Mouse (Mus musculus) heart, postnatal 0 days (tissue): ENCODE measurements around the gene Rpn1. TPM values are rescaled to one million over a fixed set of nuclear protein-coding genes. Genes with fewer than 3 reads are reported as not detected.

Experiments
- ATAC-seq: fragments of 200-750 bp; cut with Nextera tagmentation; 2 replicates; pipeline ENCODE4 v1.8.0; 2017; ENCODE audit warnings: low read depth, moderate number of reproducible peaks, moderate library complexity; ENCODE audit not compliant: insufficient read depth
- DNase-seq: peaks from one replicate; pipeline ENCODE4 v3.0.0-alpha.2; 2016; ENCODE audit warnings: low spot score
- H3K27ac ChIP-seq: fragments of 300-500 bp; sonication (generic); 2 replicates; pipeline ENCODE4 v1.5.1; 2014; ENCODE audit warnings: low read depth, mild to moderate bottlenecking
- H3K27me3 ChIP-seq: fragments of 300-500 bp; sonication (generic); 2 replicates; pipeline ENCODE4 v1.6.1; 2014; ENCODE audit warnings: low read length, mixed read lengths; ENCODE audit not compliant: control insufficient read depth, insufficient read depth
- H3K36me3 ChIP-seq: fragments of 300-500 bp; sonication (generic); replicated peaks from 2 replicates; pipeline ENCODE4 v1.6.1; 2014; ENCODE audit warnings: low read length, mixed read lengths; ENCODE audit not compliant: control insufficient read depth, insufficient read depth
- H3K4me1 ChIP-seq: fragments of 300-500 bp; sonication (generic); 2 replicates; pipeline ENCODE4 v1.6.1; 2014; ENCODE audit warnings: antibody characterized with exemption; ENCODE audit not compliant: control insufficient read depth, insufficient read depth
- H3K4me2 ChIP-seq: fragments of 300-500 bp; sonication (generic); 2 replicates; pipeline ENCODE4 v1.6.1; 2014; ENCODE audit warnings: low read depth, mild to moderate bottlenecking, low read length, moderate library complexity
- H3K4me3 ChIP-seq: fragments of 300-500 bp; sonication (generic); 2 replicates; pipeline ENCODE4 v1.5.1; 2014; ENCODE audit warnings: low read depth, low read length
- H3K9ac ChIP-seq: fragments of 300-500 bp; sonication (generic); replicated peaks from 2 replicates; pipeline ENCODE4 v1.6.1; 2014; ENCODE audit warnings: low read depth, low read length, mixed read lengths
- H3K9me3 ChIP-seq: fragments of 300-500 bp; sonication (generic); replicated peaks from 2 replicates; pipeline ENCODE4 v1.6.1; 2016; ENCODE audit warnings: low read length; ENCODE audit not compliant: control insufficient read depth
- CTCF ChIP-seq: IDR thresholded peaks from 2 replicates; pipeline ENCODE4 v1.5.1; 2016; ENCODE audit warnings: antibody characterized with exemption, control low read depth, low read depth
- EP300 ChIP-seq: IDR thresholded peaks from 2 replicates; pipeline ENCODE4 v1.6.1; 2016; ENCODE audit warnings: antibody characterized with exemption, low read depth
- WGBS: fragments of 180-500 bp; shearing (Covaris S2); extraction: QIAGEN DNeasy Blood & Tissue Kit; methylation state at CpG from one replicate; pipeline ENCODE4 v1.1.7; 2014; 5-methylcytosine and 5-hydroxymethylcytosine counted together
- polyA plus RNA-seq: library from polyadenylated mRNA; unstranded; fragments of >200 nt; fragmentation: Nextera tagmentation; extraction: Ambion mirVana; gene quantifications from 2 replicates; pipeline ENCODE4 v1.2.1, GENCODE M21; 2015
- total RNA-seq: library from RNA; depleted of rRNA; stranded (reverse); fragments of >200 nt; gene quantifications from 2 replicates; pipeline ENCODE4 v1.2.3, GENCODE M21; 2014; ENCODE audit warnings: low replicate concordance

Rpn1 gene
- total and polyA plus RNA-seq, 2 experiments from 2014 or later, result 99.0 to 133 TPM

DNA sequence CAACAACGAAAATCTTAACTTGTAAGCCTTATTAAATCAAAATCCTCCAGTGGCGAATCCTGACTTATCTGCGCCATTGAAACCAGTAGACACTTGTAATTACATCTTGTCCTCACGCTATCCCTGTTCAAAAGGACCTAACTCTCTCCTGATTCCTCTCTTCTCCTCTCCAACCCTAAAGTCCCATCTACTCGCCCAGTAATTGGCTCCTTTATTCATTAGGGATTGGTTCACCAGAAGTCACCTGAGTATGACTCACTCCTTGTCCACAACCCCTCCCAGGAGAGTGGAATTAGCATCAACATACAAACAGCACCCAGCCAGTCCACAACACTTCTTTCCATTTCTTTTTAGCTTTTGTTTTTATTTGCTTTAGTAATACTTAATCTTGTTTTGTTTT lies 24.4 kb upstream of the Rpn1 start:
- H3K27ac ChIP-seq, result no peak overlapping the region
- ATAC-seq (no peak), DNase-seq (no peak)
- no peak overlapping the region for H3K9ac ChIP-seq
- H3K4me1 ChIP-seq, result peaks cover 1% of the 10 kb centered on the region; the same call in 1 of the 2 replicates
- H3K4me3 ChIP-seq, result no peak overlapping the region
- no peak for TF ChIP-seq EP300
- no peak for TF ChIP-seq CTCF
- no peaks in the 10 kb centered on the region for H3K36me3 ChIP-seq
- 71% methylated on average over 5 of the region's 5 CpGs for WGBS
- H3K27me3 ChIP-seq, result no peaks in the 10 kb centered on the region
- no peak overlapping the region for H3K4me2 ChIP-seq
- no peaks in the 10 kb centered on the region for H3K9me3 ChIP-seq

DNA sequence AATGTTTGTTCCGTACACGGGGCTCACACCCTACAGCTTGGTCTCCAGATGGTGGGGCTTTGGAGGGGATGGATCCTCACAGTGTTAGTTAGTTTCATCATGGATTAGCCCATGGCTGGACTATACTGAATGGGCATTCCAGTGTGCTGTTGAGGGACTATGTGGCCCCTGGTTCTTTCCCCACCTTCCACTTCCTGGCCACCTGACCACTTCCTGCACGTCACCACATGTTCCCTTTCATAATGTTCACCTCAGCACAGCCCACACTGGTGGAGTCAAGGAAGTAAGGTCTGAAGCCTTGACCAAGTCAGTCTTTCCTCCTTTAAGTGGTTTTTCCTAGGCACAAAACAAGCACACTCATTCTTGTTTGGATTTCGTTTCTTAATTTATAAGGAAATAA lies 23.7 kb upstream of the Rpn1 start:
- DNase-seq, result no peak
- ATAC-seq, result no peak
- WGBS, result 70% methylated on average over 4 of the region's 4 CpGs

DNA sequence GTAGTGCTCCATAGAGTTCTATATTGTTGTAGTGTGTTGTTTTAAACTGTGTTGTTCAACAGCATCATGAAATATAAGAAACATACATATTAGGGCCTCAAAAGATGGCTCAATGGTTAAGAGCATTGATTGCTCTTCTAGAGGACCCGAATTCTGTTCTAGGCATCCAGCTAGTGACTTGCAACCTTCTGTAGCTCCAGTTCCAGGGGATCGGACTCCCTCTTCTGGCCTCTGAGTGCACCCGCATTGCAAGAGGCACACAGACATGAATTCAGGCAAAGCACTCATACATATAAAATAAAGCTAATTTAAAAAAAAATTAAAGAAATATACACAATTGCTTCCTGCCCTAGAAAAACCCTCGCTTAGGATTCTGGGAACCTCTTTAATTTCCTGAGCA lies 22.9 kb upstream of the Rpn1 start:
- Histone ChIP-seq H3K27ac (no peak overlapping the region), H3K27me3 (no peaks in the 10 kb centered on the region), H3K9ac (no peak overlapping the region), H3K9me3 (no peaks in the 10 kb centered on the region), H3K36me3 (no peaks in the 10 kb centered on the region), H3K4me3 (no peak overlapping the region), H3K4me2 (no peak overlapping the region), H3K4me1 (peaks cover 6% of the 10 kb centered on the region; the same call in 1 of the 2 replicates)
- no peak for TF ChIP-seq CTCF
- no peak for TF ChIP-seq EP300
- 83% methylated on average over 4 of the region's 4 CpGs for WGBS
- ATAC-seq (no peak), DNase-seq (no peak)

More for the DNA sequence above, 23.7 kb upstream of the Rpn1 start:
- no peak overlapping the region for H3K4me2 ChIP-seq
- no peaks in the 10 kb centered on the region for H3K9me3 ChIP-seq
- no peak overlapping the region for H3K27ac ChIP-seq
- H3K4me3 ChIP-seq, result no peak overlapping the region
- no peaks in the 10 kb centered on the region for H3K36me3 ChIP-seq
- TF ChIP-seq CTCF, result no peak
- no peak for TF ChIP-seq EP300
- peaks cover 6% of the 10 kb centered on the region; the same call in 1 of the 2 replicates for H3K4me1 ChIP-seq
- H3K9ac ChIP-seq, result no peak overlapping the region
- H3K27me3 ChIP-seq, result no peaks in the 10 kb centered on the region

DNA sequence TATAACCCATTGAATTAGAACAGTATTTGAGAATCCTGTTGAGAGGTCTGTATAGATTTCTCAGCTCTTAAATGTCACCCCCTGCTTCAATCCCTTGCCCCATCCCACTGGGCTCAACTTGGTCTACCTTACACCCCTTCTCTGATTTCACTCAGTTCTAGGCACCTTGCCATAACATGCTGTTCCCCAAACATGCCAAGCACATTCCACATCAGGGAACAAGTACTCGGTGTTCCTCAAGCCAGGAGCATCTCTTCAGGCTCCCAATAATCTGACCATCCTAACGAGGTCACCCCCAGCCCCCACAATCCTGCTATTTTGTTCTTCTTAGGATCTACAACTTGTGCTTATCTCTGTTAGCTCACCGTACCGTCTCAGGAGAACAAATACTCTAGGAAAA lies 21.9 kb upstream of the Rpn1 start:
- Histone ChIP-seq H3K27ac (no peak overlapping the region), H3K4me2 (no peak overlapping the region), H3K36me3 (no peaks in the 10 kb centered on the region), H3K9me3 (no peaks in the 10 kb centered on the region), H3K4me3 (no peak overlapping the region), H3K4me1 (peaks cover 6% of the 10 kb centered on the region; the same call in 1 of the 2 replicates), H3K27me3 (no peaks in the 10 kb centered on the region), H3K9ac (no peak overlapping the region)
- no peak for DNase-seq
- TF ChIP-seq CTCF (no peak), EP300 (peak; percentile 60; the same call in 1 of the 2 replicates)
- ATAC-seq, result 0 out of 2 replicates have a peak, but pooled peaks have one; percentile 44
- 58% methylated on average over 4 of the region's 4 CpGs for WGBS

DNA sequence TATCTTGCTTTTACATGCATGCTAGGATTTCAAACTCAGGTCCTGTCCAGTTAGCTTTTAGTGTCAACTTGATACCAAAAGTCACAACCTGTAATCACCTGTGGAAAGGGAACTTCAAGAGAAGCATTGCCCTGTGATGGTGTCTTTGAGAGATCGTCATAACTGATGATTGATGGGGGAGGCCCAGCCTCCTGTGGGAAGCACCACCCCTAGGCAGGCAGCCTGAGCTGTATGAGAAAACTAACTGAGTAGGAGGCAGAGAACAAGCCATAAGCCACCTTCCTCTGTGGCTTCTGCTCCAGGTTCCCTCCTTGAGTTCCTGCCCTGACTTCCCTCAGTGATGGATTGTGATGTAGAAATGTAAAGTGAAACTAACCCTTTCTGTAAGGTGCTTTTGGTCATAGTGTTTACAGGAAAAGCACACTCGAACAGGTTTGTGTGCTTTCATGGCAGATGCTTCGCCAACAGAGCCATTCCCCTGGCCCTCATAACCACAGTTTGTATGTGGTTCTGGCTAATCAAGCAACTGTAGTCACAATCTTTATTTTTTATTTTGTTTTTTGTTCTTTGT lies 20.1 kb upstream of the Rpn1 start:
- DNase-seq, result no peak
- Histone ChIP-seq H3K36me3 (no peaks in the 10 kb centered on the region), H3K4me2 (no peak overlapping the region), H3K27ac (peak overlapping the region; percentile 80; the same call in 1 of the 2 replicates), H3K27me3 (no peaks in the 10 kb centered on the region), H3K9me3 (no peaks in the 10 kb centered on the region), H3K9ac (no peak overlapping the region), H3K4me3 (no peak overlapping the region), H3K4me1 (peaks cover 6% of the 10 kb centered on the region; the same call in 1 of the 2 replicates)
- TF ChIP-seq CTCF (no peak), EP300 (no peak)
- 70% methylated on average over 3 of the region's 3 CpGs for WGBS
- no peak for ATAC-seq

DNA sequence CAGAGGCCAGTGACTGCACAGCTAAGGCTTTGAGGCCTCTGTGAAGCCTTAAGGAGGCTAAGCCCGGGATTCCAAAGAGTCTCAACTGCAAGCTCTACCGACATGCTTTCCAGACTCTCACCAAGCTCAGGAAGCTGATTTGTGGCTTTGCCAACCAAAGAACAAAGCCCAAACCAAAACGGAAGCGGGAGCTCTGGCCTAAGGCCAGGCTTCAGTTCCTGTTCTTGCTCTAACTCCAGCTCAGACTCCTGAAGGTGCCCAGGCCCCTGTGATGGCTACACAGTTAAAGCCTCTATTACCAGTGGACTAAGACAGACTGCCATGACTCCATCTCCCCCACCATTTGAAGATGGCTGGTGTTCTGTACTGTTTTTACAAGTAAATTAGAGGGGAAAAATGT lies 19.2 kb upstream of the Rpn1 start:
- H3K9me3 ChIP-seq, result no peaks in the 10 kb centered on the region
- no peak overlapping the region for H3K9ac ChIP-seq
- H3K4me3 ChIP-seq, result no peak overlapping the region
- no peak overlapping the region for H3K4me2 ChIP-seq
- 22% methylated on average over 4 of the region's 4 CpGs for WGBS
- no peaks in the 10 kb centered on the region for H3K36me3 ChIP-seq
- H3K4me1 ChIP-seq, result peaks cover 6% of the 10 kb centered on the region; the same call in 1 of the 2 replicates
- TF ChIP-seq CTCF (no peak), EP300 (no peak)
- peak; percentile 24; the same call in 1 of the 2 replicates for ATAC-seq
- DNase-seq, result peak; percentile 45
- peak overlapping the region; percentile 80 for H3K27ac ChIP-seq
- no peaks in the 10 kb centered on the region for H3K27me3 ChIP-seq
